Mouse (Mus musculus) heart, adult 11 months (tissue): ENCODE measurements around the gene Ptprd.
A peak's percentile ranks its signal among the peaks of the same experiment; 100 is the strongest.

Experiments used
- DNase-seq: peaks from one replicate; pipeline ENCODE4 v3.0.0; 2022

The Ptprd gene

DNA sequence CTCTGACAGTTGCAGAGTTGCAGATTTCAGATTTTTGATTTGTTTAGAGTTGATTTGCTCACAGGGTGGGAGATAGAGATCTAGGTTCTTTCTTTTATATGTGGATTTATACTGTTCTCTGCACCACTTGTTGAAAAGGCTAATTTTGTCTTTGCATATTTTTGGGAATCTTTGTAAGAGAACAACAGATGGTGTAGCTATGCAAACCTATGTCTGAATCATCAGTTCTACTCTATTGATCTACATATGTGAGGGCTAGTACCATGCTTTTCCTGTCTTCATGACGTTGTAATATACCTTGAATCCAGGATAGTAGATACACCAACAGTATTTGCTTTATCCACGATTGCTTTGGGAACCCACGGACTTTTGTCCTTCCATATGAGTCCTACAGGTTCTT is 1628.7 kb downstream of the Ptprd start:
- DNase-seq, result no peak

GRCm38 (mm10) chr4:76566006-76566405 is 1645.8 kb downstream of the Ptprd start:
- DNase-seq, result no peak

DNA sequence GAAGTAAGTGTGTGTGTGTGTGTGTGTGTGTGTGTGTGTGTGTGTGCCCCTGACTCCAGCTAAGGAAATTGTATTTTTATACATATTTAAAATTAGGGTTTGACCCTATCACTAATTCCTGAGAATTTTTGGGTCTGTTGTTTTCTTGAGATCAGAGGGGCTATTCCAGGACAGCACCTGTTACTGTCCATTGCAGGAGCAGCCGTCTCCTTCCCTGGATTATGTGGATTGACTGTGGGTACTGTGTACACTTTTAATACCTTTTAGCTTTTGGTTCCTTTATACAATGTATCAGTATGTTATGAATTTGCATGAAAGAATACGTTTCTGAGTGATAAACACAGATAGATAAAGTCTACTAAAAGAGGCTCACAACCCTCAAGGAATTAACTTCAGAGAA is 1670.0 kb downstream of the Ptprd start:
- DNase-seq, result no peak

GRCm38 (mm10) chr4:76532926-76533325 is 1678.8 kb downstream of the Ptprd start:
- peak; percentile 88 for DNase-seq

DNA sequence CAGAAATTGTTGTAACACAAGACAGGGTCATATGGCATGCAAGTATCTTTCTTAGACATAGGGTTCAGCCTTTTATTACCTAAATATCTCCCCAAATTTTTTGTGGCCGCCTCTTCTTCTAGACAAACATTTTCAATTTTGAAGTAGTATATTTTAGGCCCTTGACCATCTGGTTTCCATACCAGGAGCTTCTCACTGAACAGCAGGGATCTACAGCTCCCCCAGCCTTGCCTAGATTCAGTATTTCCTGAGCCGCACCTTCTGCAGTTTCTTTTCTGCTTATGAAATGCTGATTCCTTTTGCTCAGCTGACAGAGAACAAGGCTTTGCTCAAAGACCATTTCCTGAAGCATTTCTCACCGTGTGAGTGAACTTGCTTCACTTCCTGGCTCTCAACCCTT is 1686.5 kb downstream of the Ptprd start:
- DNase-seq, result no peak

DNA sequence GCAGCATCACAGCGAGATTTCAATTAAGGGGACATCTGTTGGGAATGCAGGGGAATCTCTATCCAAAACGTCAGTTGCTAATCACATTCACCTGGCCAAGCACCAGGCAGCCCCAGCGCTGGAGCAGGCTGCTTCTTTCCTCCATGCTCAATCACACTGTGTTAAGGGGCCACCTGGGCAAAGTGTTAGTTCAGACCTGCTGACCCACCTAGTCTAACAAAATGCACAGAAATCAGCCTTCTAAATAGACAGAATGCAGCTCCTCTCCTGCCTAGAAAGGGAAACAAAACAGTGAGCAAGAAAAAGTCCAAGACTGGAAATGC is 1708.5 kb downstream of the Ptprd start:
- DNase-seq, result no peak

DNA sequence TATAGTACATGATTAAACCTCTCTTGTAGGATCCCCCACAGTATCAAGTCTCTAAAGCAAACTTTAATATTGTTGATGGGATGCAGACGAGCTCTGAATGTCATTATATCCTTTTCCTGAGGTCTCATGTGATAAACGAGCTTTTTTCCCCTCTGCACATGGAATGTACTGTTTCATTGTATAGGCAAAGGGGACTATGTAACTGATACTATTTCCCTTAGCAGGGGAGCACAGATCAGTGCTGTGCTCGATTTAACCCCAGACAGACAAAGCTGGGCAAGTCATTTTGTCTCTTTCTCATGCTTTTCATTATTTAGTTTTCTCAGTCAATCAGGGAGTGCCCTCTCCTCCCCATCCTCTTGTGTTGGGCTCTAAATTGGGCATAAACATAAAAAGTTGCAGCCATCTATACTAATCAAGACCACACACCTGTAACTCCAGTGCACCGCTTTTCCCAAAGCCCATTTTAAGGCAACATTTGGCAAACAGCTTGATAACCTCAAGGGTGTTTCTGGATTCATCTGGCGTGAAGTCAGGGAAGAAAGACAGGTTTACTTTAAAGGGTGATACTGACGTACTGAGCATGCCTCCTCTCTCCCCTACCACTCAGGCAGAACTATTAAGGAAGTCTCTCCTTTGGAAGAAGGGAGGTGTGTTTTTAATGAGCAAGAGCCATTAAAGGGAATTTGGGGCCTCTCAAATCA is 1709.0 kb downstream of the Ptprd start:
- no peak for DNase-seq

- no peak for DNase-seq
These were observed 1725.9 kb downstream of the Ptprd start for GRCm38 (mm10) chr4:76485848-76486247.

DNA sequence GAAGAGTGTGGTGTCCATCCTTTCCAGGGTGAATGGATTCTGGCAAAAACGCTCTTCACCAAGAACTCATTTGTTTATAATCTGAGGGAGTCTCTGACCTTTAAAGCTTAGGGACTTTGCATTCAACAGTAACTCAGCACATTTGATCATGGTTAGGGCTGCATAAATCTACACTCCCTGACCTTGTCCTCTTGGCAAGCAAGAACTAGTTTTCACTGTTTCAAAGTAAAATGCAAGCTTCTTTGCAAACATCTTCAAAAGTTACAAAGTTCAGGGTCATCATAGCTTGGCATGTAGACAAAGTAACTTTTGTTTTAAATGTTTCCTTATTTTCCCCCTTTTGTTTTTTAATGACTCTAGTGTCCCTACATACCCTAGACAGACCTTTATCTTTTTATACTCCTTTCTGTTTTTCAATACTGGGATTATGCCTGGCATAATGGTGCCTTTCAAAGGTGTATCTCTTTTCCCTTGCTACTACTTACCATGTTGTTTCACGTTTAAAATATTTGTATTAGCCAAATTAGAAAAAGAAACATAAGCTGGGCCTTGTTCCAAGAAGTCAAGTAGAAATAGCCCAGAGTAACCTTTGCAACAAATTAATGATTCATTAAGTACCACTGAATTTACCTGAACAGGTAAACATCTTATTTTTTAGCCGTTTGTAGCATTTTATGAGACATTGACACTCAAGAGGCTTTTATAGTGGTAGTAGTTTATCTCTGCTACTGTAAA is 1743.2 kb downstream of the Ptprd start:
- DNase-seq, result no peak

- DNase-seq, result no peak
These were observed 1747.1 kb downstream of the Ptprd start for GRCm38 (mm10) chr4:76464682-76465081.

GRCm38 (mm10) chr4:76461336-76461735 is 1750.4 kb downstream of the Ptprd start:
- DNase-seq, result peak; percentile 90

- DNase-seq, result no peak
These were observed 1751.2 kb downstream of the Ptprd start for GRCm38 (mm10) chr4:76460556-76460955.

- DNase-seq, result no peak
These were observed 1752.1 kb downstream of the Ptprd start for GRCm38 (mm10) chr4:76459621-76460020.

GRCm38 (mm10) chr4:76452286-76452685 is 1759.5 kb downstream of the Ptprd start:
- no peak for DNase-seq

DNA sequence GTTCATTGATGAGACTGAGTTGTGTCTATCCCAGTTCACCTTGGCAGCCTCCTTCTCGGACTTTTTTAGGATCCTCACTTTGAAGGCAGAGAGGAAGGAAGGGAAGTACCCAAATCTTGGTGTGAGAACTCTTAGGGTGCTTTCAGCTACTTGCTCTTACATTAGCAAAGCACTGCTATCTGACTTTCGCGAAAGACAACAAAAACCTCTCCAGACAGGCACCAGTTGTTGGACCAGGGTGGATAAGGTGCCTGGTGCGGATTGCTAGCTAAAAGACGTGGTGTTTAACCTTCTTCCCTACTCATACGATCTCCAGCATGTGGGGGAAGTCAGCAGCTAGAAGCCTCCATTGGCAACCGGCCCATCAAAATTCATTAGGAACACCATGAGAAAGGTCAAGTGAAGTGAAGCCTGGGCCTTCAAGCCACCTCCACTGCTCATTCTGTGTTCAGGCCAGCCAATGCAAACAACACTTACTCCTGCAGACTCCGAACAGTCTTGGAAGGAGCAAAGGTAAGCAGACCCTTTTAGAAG is 1760.7 kb downstream of the Ptprd start:
- no peak for DNase-seq

DNA sequence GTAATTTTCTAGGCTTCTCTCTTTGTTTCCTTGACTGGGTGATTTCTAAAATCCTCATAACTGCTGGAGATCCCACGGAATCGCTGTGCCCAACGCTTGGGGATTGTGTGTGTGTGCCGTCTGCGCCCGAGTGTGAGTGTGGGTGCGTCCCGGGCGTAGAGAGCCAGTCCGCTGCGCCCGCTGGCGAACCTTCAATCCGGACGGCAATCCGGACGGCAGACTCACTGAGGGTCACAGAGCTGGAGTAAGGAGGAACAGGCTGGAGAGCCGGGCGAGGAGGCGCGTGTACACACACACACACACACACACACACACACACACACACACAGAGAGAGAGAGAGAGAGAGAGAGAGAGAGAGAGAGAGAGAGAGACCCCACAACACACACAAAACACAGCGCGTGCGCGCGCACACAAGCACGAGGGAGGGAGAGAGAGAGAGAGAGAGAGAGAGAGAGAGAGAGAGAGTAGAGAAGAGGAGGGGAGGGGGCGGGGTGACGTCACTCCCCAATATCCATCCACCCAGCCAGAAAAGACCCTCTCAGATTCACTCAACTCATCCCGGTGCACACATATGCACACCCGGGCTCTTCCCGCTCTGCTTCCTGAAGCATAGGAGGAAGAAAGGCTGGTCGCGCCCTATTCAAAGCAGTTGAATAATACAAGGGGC is 1761.3 kb downstream of the Ptprd start:
- DNase-seq, result peak; percentile 89

GRCm38 (mm10) chr4:76449466-76450350 is 1762.1 kb downstream of the Ptprd start:
- peak; percentile 93 for DNase-seq

DNA sequence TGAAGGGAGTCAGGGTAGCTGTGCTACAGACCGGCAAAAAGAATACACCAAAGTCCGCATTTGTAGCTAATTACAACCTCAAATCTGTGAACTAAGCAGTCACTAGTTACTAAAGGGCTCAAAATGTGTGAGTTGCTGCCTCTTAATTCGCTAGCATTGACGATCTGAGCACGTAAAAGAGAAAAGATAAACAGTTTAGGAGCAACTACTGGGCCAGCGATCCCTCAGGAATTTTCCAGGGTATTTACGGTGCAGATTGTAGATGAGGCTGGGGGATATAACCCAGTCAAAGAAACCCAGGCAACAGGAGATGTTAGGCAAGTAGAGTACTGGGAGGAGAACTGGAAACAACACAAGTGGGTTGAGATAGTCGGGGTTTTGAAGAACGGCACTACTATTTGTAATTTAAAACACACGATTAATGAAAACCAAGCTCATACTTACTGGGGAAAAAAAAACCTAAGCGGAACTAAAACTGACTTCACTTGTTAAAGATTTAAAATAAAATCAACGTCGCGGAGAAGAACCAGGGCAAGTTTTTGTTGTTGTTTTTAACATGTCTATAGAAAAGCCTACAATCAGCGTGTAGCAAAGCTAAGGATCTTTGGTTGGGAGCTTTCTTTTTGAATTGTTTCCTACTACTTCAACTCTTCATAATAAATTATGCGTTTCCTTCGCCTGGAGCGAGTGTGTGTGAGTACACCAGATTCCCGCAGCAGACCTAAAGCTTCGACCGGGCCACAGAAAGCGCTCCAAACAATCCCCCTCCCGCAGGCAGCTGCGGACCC is 1762.9 kb downstream of the Ptprd start:
- no peak for DNase-seq

GRCm38 (mm10) chr4:76447396-76447795 is 1764.4 kb downstream of the Ptprd start:
- no peak for DNase-seq

- no peak for DNase-seq
These were observed 1767.0 kb downstream of the Ptprd start for GRCm38 (mm10) chr4:76444778-76445177.

- no peak for DNase-seq
These were observed 1768.2 kb downstream of the Ptprd start for GRCm38 (mm10) chr4:76443553-76443952.

DNA sequence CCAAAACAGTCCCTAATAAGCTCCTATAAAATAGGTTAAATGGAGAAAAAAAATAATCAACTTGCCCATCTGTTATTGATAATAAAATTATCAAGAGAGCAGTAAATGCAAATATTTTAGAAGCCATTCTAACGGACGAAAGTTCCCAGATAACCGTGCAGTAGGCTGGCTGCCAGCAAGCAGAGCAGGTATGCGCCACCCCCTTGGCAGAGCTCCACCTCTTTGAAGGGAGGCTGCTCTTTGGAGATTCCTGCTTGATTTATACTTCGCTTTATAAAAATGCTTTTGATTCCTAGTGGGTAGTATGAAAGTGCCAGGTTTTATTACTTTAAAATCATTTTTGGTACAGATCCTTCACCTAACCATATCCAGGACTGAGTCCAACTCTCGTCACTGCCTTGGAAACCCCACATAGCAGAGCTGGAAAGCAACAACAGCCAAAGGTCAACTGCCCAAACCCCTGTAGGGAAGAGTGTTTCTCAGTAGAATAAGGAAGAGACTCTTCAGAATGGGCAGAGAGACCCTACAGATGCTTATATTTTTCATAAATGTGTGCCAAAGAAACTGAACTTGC is 1770.9 kb downstream of the Ptprd start:
- DNase-seq, result no peak
